Mouse (Mus musculus) urinary bladder, postnatal 25 days (tissue): Measurements from ENCODE around the gene Hus1.

Experiments
- DNase-seq: peaks from one replicate; pipeline ENCODE4 v3.0.0; 2022; ENCODE audit warnings: low spot score

The Hus1 gene

GRCm38 (mm10) chr11:8978154-8978553 is 32.8 kb downstream of the Hus1 start:
- DNase-seq, result no peak

GRCm38 (mm10) chr11:8973166-8973565 is 37.8 kb downstream of the Hus1 start, which contains the start of gene Pkd1l1:
Gene Pkd1l1 (minus strand): TSS chr11:8973266.
- DNase-seq, result no peak

- DNase-seq, result no peak
These were observed 38.9 kb downstream of the Hus1 start for GRCm38 (mm10) chr11:8972093-8972492.

GRCm38 (mm10) chr11:8970509-8970908 is 40.5 kb downstream of the Hus1 start:
- DNase-seq, result no peak

GRCm38 (mm10) chr11:8968094-8968493 is 42.9 kb downstream of the Hus1 start:
- no peak for DNase-seq

GRCm38 (mm10) chr11:8958572-8958971 is 52.4 kb downstream of the Hus1 start:
- no peak for DNase-seq

GRCm38 (mm10) chr11:8958108-8958507 is 52.9 kb downstream of the Hus1 start:
- DNase-seq, result no peak

GRCm38 (mm10) chr11:8957023-8957422 is 54.0 kb downstream of the Hus1 start:
- no peak for DNase-seq

GRCm38 (mm10) chr11:8955678-8956077 is 55.3 kb downstream of the Hus1 start:
- peak; percentile 13 for DNase-seq

- no peak for DNase-seq
These were observed 61.1 kb downstream of the Hus1 start for GRCm38 (mm10) chr11:8949765-8950430.

- no peak for DNase-seq
These were observed 62.1 kb downstream of the Hus1 start for GRCm38 (mm10) chr11:8948871-8949270.

- no peak for DNase-seq
These were observed 66.9 kb downstream of the Hus1 start for GRCm38 (mm10) chr11:8944114-8944513.
